Mouse (Mus musculus) midbrain, postnatal 0 days (tissue): ENCODE measurements around the gene Cmya5. TPM values are rescaled to one million over a fixed set of nuclear protein-coding genes. Genes with fewer than 3 reads are reported as not detected.

Experiments
- ATAC-seq: fragments of 200-750 bp; cut with Nextera tagmentation; 2 replicates; pipeline ENCODE4 v1.8.0; 2017; ENCODE audit warnings: moderate number of reproducible peaks, mild to moderate bottlenecking, moderate TSS enrichment, moderate library complexity; ENCODE audit not compliant: low FRiP score
- DNase-seq: peaks from one replicate; pipeline ENCODE4 v3.0.0-alpha.2; 2015; ENCODE audit warnings: low spot score
- H3K27ac ChIP-seq: fragments of 300-500 bp; sonication (generic); 2 replicates; pipeline ENCODE4 v1.5.1; 2014; ENCODE audit warnings: low read depth, mild to moderate bottlenecking, low read length, mixed read lengths
- H3K27me3 ChIP-seq: fragments of 300-500 bp; sonication (generic); 2 replicates; pipeline ENCODE4 v1.6.1; 2014; ENCODE audit warnings: low read length, control low read depth, mixed read lengths; ENCODE audit not compliant: insufficient read depth
- H3K36me3 ChIP-seq: fragments of 300-500 bp; sonication (generic); 2 replicates; pipeline ENCODE4 v1.6.1; 2014; ENCODE audit warnings: low read length, control low read depth, mixed read lengths; ENCODE audit not compliant: insufficient read depth
- H3K4me1 ChIP-seq: fragments of 300-500 bp; sonication (generic); 2 replicates; pipeline ENCODE4 v1.6.1; 2014; ENCODE audit warnings: mild to moderate bottlenecking, control low read depth, antibody characterized with exemption, low read length, mixed read lengths; ENCODE audit not compliant: insufficient read depth
- H3K4me2 ChIP-seq: fragments of 300-500 bp; sonication (generic); 2 replicates; pipeline ENCODE4 v1.6.1; 2014; ENCODE audit warnings: low read depth, mild to moderate bottlenecking, low read length, mixed read lengths; ENCODE audit not compliant: poor library complexity, severe bottlenecking
- H3K4me3 ChIP-seq: fragments of 300-500 bp; sonication (generic); 2 replicates; pipeline ENCODE4 v1.5.1; 2014; ENCODE audit warnings: low read depth, mild to moderate bottlenecking, low read length, moderate library complexity
- H3K9ac ChIP-seq: fragments of 300-500 bp; sonication (generic); replicated peaks from 2 replicates; pipeline ENCODE4 v1.6.1; 2014; ENCODE audit warnings: mild to moderate bottlenecking, low read length, moderate library complexity, mixed read lengths; ENCODE audit not compliant: poor library complexity, severe bottlenecking
- H3K9me3 ChIP-seq: fragments of 300-500 bp; sonication (generic); 2 replicates; pipeline ENCODE4 v1.6.1; 2016; ENCODE audit warnings: low read length, control low read depth
- CTCF ChIP-seq: IDR thresholded peaks from 2 replicates; pipeline ENCODE4 v1.5.1; 2016; ENCODE audit warnings: antibody characterized with exemption, mild to moderate bottlenecking
- WGBS: fragments of 180-500 bp; shearing (Covaris S2); extraction: QIAGEN DNeasy Blood & Tissue Kit; methylation state at CpG from one replicate; pipeline ENCODE4 v1.1.7; 2014; 5-methylcytosine and 5-hydroxymethylcytosine counted together
- polyA plus RNA-seq: library from polyadenylated mRNA; unstranded; fragments of >200 nt; fragmentation: Nextera tagmentation; extraction: Ambion mirVana; gene quantifications from 2 replicates; pipeline ENCODE4 v1.2.1, GENCODE M21; 2015
- total RNA-seq: library from RNA; depleted of rRNA; stranded (reverse); fragments of >200 nt; gene quantifications from 2 replicates; pipeline ENCODE4 v1.2.3, GENCODE M21; 2014; rRNA removed

Cmya5 gene
- total and polyA plus RNA-seq, 2 experiments from 2014 or later = 0.16 to 0.71 TPM

DNA sequence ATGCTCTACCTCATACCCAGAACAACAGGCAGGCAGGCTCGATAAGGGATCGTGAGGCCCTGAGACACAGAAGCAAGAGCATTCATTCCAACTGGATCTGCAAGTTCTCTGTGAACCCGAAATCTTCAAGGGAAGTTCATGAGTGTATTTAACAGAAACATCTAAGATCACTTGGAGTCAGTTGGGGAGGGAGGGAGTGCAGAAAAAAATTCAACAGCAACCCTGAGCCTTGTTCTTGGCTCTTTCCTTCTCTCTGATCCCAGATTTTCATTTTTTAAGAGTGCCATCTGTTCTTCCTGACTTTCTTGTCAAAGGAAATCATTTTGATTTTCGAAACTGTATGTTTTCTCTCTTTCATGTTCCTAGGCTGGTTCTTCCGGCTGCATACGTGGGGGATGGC, 140.5 kb downstream of the Cmya5 start:
- Histone ChIP-seq H3K4me3 (no peak overlapping the region), H3K9me3 (no peaks in the 10 kb centered on the region), H3K27me3 (no peaks in the 10 kb centered on the region), H3K4me1 (no peaks in the 10 kb centered on the region), H3K27ac (no peak overlapping the region), H3K9ac (no peak overlapping the region), H3K36me3 (no peaks in the 10 kb centered on the region), H3K4me2 (no peak overlapping the region)
- no peak for ATAC-seq
- TF ChIP-seq CTCF = no peak
- WGBS = 75% methylated on average over 6 of the region's 6 CpGs
- DNase-seq = no peak

DNA sequence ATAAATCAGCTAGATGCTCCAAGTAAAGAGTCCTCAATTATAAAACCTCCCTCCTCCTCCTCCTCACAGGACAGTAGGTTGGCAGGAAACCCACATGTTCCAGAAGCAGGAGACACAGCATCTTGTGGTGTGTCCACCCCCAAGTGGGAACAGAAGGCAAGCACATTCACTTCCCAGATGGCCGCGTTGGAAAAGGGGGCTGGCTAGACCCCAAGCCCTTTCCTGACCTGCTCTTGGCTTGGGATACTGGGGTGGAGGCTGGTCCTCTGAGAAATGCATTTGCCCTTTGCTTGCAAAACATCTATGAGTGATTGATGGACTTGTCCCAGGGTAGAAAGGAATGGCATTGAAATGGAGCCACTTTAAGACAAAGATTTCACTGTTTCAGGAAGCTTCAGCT, 142.1 kb downstream of the Cmya5 start:
- no peak for TF ChIP-seq CTCF
- no peaks in the 10 kb centered on the region for H3K4me1 ChIP-seq
- WGBS = 98% methylated on average over 2 of the region's 2 CpGs

DNA sequence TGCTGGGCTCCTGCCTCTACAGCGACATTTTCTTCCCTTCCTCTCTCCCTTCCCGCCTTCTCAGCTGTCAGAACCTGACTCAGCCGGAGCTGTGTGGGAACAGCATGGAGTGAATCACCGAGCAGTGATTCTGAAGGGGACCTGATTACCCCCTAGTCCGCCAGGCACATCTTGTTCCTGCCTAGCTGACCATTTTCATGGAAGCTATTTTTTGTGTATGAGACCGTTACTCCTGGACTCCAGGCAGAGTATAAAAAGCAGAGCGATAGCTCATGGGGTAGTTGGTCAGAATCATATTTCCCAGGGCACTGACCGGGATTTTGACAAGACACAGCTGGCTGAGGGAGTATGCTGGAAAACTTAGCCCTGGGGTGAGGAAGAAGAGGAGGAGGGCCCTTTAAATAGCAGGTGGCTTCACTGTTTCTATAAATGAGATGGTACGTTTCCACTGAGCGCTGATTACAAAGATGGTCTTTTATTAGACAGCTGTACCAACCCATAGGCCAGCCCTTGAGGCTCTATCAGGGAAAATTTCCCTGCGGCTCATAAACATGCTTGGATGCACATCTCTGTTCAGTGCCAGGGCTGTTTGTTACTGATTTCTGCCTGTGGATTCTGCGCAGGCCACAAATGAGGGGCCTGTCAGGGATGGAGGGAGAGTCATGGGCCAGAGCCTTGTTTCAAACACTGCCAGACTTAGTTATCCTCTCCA, 143.7 kb downstream of the Cmya5 start:
- no peak for ATAC-seq
- WGBS = 79% methylated on average over 12 of the region's 12 CpGs
- Histone ChIP-seq H3K9me3 (no peaks in the 10 kb centered on the region), H3K4me3 (no peak overlapping the region), H3K27ac (no peak overlapping the region), H3K4me1 (no peaks in the 10 kb centered on the region), H3K27me3 (no peaks in the 10 kb centered on the region), H3K36me3 (no peaks in the 10 kb centered on the region), H3K9ac (no peak overlapping the region), H3K4me2 (no peak overlapping the region)
- DNase-seq = peak; percentile 66
- TF ChIP-seq CTCF = no peak

More for the DNA sequence above, 142.1 kb downstream of the Cmya5 start:
- H3K27me3 ChIP-seq = no peaks in the 10 kb centered on the region
- H3K27ac ChIP-seq = no peak overlapping the region
- ATAC-seq (no peak), DNase-seq (no peak)
- no peak overlapping the region for H3K4me2 ChIP-seq
- no peaks in the 10 kb centered on the region for H3K36me3 ChIP-seq
- H3K9me3 ChIP-seq = no peaks in the 10 kb centered on the region
- H3K4me3 ChIP-seq = no peak overlapping the region
- no peak overlapping the region for H3K9ac ChIP-seq

DNA sequence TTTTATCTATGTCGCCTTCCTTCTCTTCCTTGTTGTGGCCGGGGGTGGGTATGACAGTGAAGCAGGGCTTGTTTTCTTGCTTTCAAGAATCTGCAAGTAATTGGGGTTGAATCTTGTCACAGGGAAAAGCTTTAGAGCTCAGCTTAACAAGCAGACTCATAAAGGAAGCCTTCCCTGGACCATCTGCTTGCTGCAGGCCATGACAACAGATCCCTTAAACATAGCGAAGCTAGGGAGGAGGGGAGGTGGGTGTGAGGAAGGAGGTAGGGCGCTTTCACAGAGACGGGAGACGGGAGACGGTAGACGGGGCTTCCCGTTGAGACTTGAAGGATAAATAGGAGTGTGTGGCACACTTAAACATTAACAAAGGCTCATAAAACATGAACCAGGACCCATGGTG, 144.7 kb downstream of the Cmya5 start:
- Histone ChIP-seq H3K27ac (no peak overlapping the region), H3K4me3 (no peak overlapping the region), H3K4me1 (no peaks in the 10 kb centered on the region), H3K4me2 (no peak overlapping the region), H3K36me3 (no peaks in the 10 kb centered on the region), H3K27me3 (no peaks in the 10 kb centered on the region), H3K9ac (no peak overlapping the region), H3K9me3 (no peaks in the 10 kb centered on the region)
- WGBS = 67% methylated on average over 9 of the region's 9 CpGs
- TF ChIP-seq CTCF = no peak
- peak; percentile 13; the same call in 1 of the 2 replicates for ATAC-seq
- no peak for DNase-seq

DNA sequence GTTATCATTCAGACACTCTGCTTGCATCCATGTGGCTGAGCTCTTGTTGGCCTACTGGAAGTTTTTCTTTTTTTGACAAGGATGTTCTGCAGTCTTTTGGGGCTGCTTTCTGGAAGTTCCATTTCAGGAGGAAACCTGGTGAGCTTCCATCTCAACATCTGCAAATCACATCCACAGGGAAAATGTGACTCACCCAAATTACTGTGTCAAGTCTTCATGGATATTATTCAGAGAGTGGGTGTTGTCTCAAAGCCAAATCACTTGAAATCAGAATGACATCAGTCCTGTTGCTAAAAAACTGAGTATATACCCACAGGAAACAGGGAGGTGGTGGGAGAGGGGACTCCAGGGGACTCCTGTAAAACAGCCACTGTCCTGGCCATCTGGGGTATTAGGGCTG, 149.8 kb downstream of the Cmya5 start:
- Histone ChIP-seq H3K36me3 (no peaks in the 10 kb centered on the region), H3K9me3 (no peaks in the 10 kb centered on the region), H3K4me2 (no peak overlapping the region), H3K27me3 (no peaks in the 10 kb centered on the region), H3K4me1 (no peaks in the 10 kb centered on the region), H3K9ac (no peak overlapping the region), H3K4me3 (no peak overlapping the region), H3K27ac (no peak overlapping the region)
- no peak for ATAC-seq
- DNase-seq = no peak
- TF ChIP-seq CTCF = no peak

DNA sequence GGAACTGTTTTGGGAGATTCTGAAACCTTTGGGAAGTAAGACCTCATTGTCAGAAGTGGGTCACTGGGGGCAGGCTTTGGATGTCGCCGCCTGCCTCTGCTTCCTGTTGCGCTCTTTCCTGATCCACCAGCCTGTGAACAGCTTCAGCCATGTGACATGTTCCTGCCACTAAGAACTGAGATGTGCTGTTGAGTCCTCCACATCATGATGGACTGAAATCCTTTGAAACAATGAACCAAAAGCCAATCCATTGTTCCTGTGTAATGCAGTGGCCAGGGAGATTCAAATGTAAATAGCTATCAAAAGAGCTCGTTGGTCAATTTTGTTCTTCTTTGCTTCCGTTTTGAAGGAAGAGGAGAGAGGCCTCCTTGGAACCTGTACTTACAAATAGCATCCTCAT, 151.7 kb downstream of the Cmya5 start:
- Histone ChIP-seq H3K9ac (no peak overlapping the region), H3K4me1 (no peaks in the 10 kb centered on the region), H3K27ac (no peak overlapping the region), H3K4me2 (no peak overlapping the region), H3K27me3 (no peaks in the 10 kb centered on the region), H3K36me3 (no peaks in the 10 kb centered on the region), H3K9me3 (no peaks in the 10 kb centered on the region), H3K4me3 (no peak overlapping the region)
- DNase-seq = no peak
- no peak for TF ChIP-seq CTCF
- WGBS = 81% methylated on average over 5 of the region's 5 CpGs
- no peak for ATAC-seq

Other genes with a start within 250 kb of the Cmya5 start
- gene Tent2, start 47.7 kb upstream of the Cmya5 start, total RNA-seq = 30.2 and 42.1 TPM in 2 replicates
- gene Tent2, start 47.7 kb upstream of the Cmya5 start, polyA plus RNA-seq = 21.3 and 21.4 TPM in 2 replicates
- 64.4 and 81.0 TPM in 2 replicates for gene Homer1, start 154.9 kb upstream of the Cmya5 start, total RNA-seq
- gene Homer1, start 154.9 kb upstream of the Cmya5 start, polyA plus RNA-seq = 8.6 and 9.7 TPM in 2 replicates